In the genomic region with DNA sequence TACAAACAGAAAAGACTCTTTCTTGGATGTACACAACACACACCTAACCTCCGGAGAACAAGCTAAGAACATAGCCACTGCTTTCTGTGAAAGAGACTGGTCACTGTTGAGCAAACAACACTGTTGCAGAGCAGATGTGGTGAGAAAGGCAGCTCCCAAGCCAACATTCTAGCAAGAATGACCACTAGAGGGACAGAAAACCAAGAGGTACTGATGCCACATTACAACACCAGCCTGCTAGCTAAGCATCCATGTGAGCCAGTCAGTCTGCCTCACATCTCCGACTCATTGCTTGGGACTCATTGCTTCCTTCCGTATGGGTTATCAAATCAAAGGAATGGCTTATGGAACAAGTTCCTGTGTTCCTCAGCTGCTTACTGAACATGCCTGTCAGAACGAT, we compare ENCODE assay signal across 10 mouse cellular contexts. TPM values are rescaled to one million over a fixed set of nuclear protein-coding genes. Genes with fewer than 3 reads are reported as not detected.
DNase-seq lines count a peak whose midpoint lies in the region; ATAC-seq lines count a peak whose summit lies in the region.
"Had no signal": no experiment of that assay in that cellular context is flagged by ENCODE, and none has a peak within 500 bp of the region (broad histone marks: within the 10 kb centered on the region; RNA-seq: fewer than 3 reads in every experiment).

No protein-coding gene starts in this region.

- H3K27me3 ChIP-seq in hindbrain, embryonic 12.5 days: no peaks in the 10 kb centered on the region
- no peaks in the 10 kb centered on the region for H3K27me3 ChIP-seq in hindbrain, embryonic 13.5 days
- no peaks in the 10 kb centered on the region for H3K27me3 ChIP-seq in lung, embryonic 15.5 days
- H3K27me3 ChIP-seq: embryonic facial prominence, embryonic 13.5 days; midbrain, embryonic 12.5 days had no signal

- peaks cover 28% of the 10 kb centered on the region for H3K4me1 ChIP-seq in hindbrain, embryonic 12.5 days
- peaks cover 45% of the 10 kb centered on the region for H3K4me1 ChIP-seq in hindbrain, embryonic 13.5 days (replicated peaks)
- peaks cover 26% of the 10 kb centered on the region for H3K4me1 ChIP-seq in lung, embryonic 15.5 days

- H3K36me3 ChIP-seq in hindbrain, embryonic 12.5 days: peaks cover 20% of the 10 kb centered on the region
- H3K36me3 ChIP-seq in hindbrain, embryonic 13.5 days: peaks cover 18% of the 10 kb centered on the region
- H3K36me3 ChIP-seq in lung, embryonic 15.5 days: peaks cover 18% of the 10 kb centered on the region

- no peak overlapping the region for H3K4me3 ChIP-seq in hindbrain, embryonic 12.5 days
- no peak overlapping the region for H3K4me3 ChIP-seq in hindbrain, embryonic 13.5 days
- no peak overlapping the region for H3K4me3 ChIP-seq in lung, embryonic 15.5 days
- H3K4me3 ChIP-seq: embryonic facial prominence, embryonic 13.5 days; midbrain, embryonic 12.5 days had no signal

- H3K27ac ChIP-seq in hindbrain, embryonic 12.5 days: 0 out of 2 replicates have a peak overlapping the region, but pooled peaks have one; percentile 35
- no peak overlapping the region for H3K27ac ChIP-seq in hindbrain, embryonic 13.5 days
- H3K27ac ChIP-seq in lung, embryonic 15.5 days: peak overlapping the region; percentile 18; the same call in 1 of the 2 replicates

- 67% methylated on average over 4 of the region's 4 CpGs for WGBS in hindbrain, embryonic 12.5 days
- 74% methylated on average over 4 of the region's 4 CpGs for WGBS in hindbrain, embryonic 13.5 days
- WGBS in lung, embryonic 15.5 days: 48% methylated on average over 4 of the region's 4 CpGs

- no peak for ATAC-seq in hindbrain, embryonic 12.5 days (ENCODE audit: low FRiP score)
- ATAC-seq in hindbrain, embryonic 13.5 days (ENCODE audit: low FRiP score): no peak
- peak; percentile 33; the same call in 1 of the 2 replicates for ATAC-seq in lung, embryonic 15.5 days (ENCODE audit: borderline replicate concordance, extremely low read depth, low FRiP score, low TSS enrichment)

- peak; percentile 89 for DNase-seq in ES-CJ7 (ENCODE audit: low read depth, low spot score)
- DNase-seq in embryo, embryonic 10 days (ENCODE audit: low spot score): peak; percentile 75
- DNase-seq in testis, postnatal 14 days (ENCODE audit: low spot score): no peak
- no peak for DNase-seq in layer of hippocampus, adult 9-11 months
- DNase-seq in layer of hippocampus, postnatal 10 days (ENCODE audit: low spot score in 2 of 2): no peak

- no peak overlapping the region for H3K4me2 ChIP-seq in hindbrain, embryonic 12.5 days (replicated peaks)
- H3K4me2 ChIP-seq in hindbrain, embryonic 13.5 days: no peak overlapping the region
- H3K4me2 ChIP-seq in lung, embryonic 15.5 days: peak overlapping the region; percentile 23; the same call in 1 of the 2 replicates

- H3K9ac ChIP-seq in hindbrain, embryonic 12.5 days: no peak overlapping the region
- H3K9ac ChIP-seq in hindbrain, embryonic 13.5 days: no peak overlapping the region
- no peak overlapping the region for H3K9ac ChIP-seq in lung, embryonic 15.5 days
- H3K9ac ChIP-seq: embryonic facial prominence, embryonic 13.5 days; midbrain, embryonic 12.5 days had no signal

- no peaks in the 10 kb centered on the region for H3K9me3 ChIP-seq in hindbrain, embryonic 12.5 days (replicated peaks)
- no peaks in the 10 kb centered on the region for H3K9me3 ChIP-seq in hindbrain, embryonic 13.5 days
- no peaks in the 10 kb centered on the region for H3K9me3 ChIP-seq in lung, embryonic 15.5 days
- H3K9me3 ChIP-seq: embryonic facial prominence, embryonic 13.5 days; midbrain, embryonic 12.5 days had no signal

RNA-seq across cellular contexts. Expression of a gene that starts 18.8 kb away (rescaled TPM):
- polyA plus RNA-seq in hindbrain, embryonic 12.5 days (2016; fragmentation: Nextera tagmentation; extraction: Ambion mirVana): 38.5 and 41.0 TPM in 2 replicates
- polyA plus RNA-seq in hindbrain, embryonic 13.5 days (2015; fragmentation: Nextera tagmentation; extraction: Ambion mirVana): 34.0 and 38.0 TPM in 2 replicates
- polyA plus RNA-seq in lung, embryonic 15.5 days (2015; fragmentation: Nextera tagmentation; extraction: Ambion mirVana): 28.6 and 30.1 TPM in 2 replicates
- 10 to 100 TPM; 66.8 to 68.4 TPM for total RNA-seq in layer of hippocampus, postnatal 10 days (2021)

Comparison
In these comparisons a context has a peak if more than half of its experiments do, and no peak if none do; other contexts are left out.
1. DNase-seq: peak in ES-CJ7 (single experiment) and embryo, embryonic 10 days (single experiment); none in testis, postnatal 14 days (single experiment), layer of hippocampus, adult 9-11 months (single experiment) and layer of hippocampus, postnatal 10 days (0 of 2).